Mouse (Mus musculus): ENCODE measurements around the gene Hebp1.

Gene Hebp1

GRCm38 (mm10) chr6:135162311-135162710 is 35.5 kb downstream of the Hebp1 start:
- no peak for DNase-seq (ENCODE audit: low spot score in 2 of 2)

GRCm38 (mm10) chr6:135161356-135161755 is 36.5 kb downstream of the Hebp1 start:
- DNase-seq (ENCODE audit: low spot score in 2 of 2), result no peak

DNA sequence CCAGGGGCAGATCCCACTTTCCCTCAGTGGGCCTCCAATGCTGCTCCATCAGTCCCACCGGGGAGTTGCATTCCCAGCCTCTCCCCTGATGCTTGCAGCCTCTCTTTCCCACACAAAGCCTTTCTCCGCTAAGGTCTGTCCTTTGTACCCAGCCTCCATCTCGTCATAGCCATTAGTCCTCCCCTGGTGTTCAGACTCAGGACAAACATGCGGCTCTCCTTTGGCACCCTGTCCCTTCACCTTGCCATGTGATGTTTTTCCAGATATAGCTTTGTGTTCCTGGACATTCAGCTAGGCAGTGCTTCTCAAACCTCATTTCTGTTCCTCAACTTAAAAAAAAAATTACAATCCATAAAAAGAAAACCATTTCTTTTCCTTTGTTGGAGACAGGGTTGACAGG is 39.3 kb downstream of the Hebp1 start:
- no peak for DNase-seq (ENCODE audit: low spot score in 2 of 2)

DNA sequence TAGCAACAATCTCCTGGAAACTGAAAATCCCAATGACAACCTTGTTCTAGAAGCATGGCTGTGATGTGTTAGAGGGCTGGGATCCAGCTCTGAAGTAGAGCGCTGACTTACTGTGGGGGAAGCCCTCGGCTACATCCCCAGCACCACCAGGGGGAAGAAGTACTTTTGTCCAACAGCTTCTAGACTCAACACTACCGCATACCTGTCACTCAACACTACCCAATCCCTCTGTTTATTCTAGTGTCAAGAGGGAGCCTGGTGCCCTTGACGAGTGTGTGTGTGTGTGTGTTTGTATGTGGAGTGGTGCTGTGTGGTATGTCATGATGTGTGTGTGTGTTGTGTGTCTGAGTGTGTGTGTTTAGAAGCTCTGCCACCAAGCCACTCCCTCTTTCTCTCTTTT is 40.3 kb downstream of the Hebp1 start:
- no peak for DNase-seq (ENCODE audit: low spot score in 2 of 2)

DNA sequence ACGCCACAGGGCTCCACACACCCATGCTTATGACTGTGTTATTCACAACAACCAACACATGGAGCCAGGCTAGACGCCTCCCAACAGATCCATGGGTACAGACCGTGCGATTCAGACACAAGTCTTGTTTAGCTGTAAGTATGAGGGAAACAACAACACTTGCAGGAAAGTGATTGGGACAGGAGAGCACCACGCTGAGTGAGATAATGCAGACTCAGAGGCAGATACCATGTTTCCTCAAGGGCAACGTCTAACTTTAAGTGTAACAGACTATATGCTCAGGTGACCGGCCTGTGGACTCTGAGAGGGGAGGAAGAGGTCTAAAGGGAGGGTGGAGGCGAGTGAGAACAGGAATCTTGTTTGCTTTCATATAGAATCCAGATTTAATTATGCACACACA is 41.2 kb downstream of the Hebp1 start:
- no peak for DNase-seq (ENCODE audit: low spot score in 2 of 2)

GRCm38 (mm10) chr6:135153719-135154118 is 44.1 kb downstream of the Hebp1 start:
- no peak for DNase-seq (ENCODE audit: low spot score in 2 of 2)

DNA sequence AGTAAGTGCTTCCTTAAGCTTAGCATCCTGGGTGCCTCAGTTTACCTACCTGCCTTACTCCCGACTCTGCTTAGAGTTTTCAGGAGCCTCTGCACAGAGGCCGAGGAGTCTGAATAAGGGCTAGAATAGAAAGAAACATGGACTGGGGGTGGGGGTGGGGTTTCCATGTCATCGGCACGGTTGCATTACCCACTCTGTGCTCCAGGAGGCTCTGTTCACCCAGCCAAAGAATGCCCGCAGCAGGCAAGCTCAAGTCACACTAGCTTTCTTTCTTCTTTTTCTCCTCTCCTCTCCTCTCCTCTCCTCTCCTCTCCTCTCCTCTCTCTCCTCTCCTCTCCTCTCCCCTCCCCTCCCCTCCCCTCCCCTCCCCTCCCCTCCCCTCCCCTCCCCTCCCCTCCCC is 47.5 kb downstream of the Hebp1 start:
- DNase-seq (ENCODE audit: low spot score in 2 of 2), result peak in 1 of 2 experiments; percentile 29

- no peak for DNase-seq (ENCODE audit: low spot score in 2 of 2)
Measured at GRCm38 (mm10) chr6:135149722-135150121, 48.1 kb downstream of the Hebp1 start.

GRCm38 (mm10) chr6:135149175-135149574 is 48.6 kb downstream of the Hebp1 start:
- DNase-seq (ENCODE audit: low spot score in 2 of 2), result no peak

- DNase-seq (ENCODE audit: low spot score in 2 of 2), result peak in 1 of 2 experiments; percentile 44
Measured at GRCm38 (mm10) chr6:135148506-135148905, 49.3 kb downstream of the Hebp1 start.

- DNase-seq (ENCODE audit: low spot score in 2 of 2), result no peak
Measured at GRCm38 (mm10) chr6:135145976-135146375, 51.8 kb downstream of the Hebp1 start.

- DNase-seq (ENCODE audit: low spot score in 2 of 2), result no peak
Measured at GRCm38 (mm10) chr6:135144516-135144915, 53.3 kb downstream of the Hebp1 start.

- DNase-seq (ENCODE audit: low spot score in 2 of 2), result no peak
Measured at GRCm38 (mm10) chr6:135143151-135143550, 54.7 kb downstream of the Hebp1 start.

DNA sequence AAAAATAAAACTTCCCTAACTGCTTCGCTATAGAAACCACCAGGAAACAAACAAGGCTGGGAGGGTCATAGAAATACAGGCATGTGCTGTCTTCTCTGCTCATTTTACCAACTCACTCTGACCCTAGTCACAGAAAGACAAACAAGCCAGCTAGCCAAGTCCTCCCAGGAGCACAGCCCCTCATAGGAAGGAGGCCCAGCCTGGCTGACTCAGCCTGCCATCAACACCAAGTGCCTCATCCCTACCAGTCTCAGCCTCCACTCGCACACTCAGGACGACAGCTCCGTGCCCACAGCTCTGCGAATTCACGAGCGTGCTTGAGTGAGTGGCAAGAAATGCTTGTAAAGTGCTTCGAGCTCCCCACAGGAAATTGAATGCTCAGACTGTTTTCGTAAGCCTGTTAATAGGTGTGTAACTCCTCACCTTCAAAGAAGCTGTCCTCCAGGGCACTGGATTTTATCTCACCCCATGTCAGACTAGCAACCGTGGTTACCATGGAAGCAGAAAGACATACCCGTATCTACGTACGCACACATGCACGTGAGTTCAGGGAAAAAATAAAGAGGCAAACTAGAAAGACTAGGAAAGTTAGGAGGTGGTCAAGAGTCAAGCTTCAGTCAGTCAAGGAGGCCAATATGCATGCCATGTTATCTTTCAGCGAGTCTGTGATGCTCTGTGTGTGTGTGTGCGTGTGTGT is 56.2 kb downstream of the Hebp1 start:
- DNase-seq (ENCODE audit: low spot score in 2 of 2), result no peak

GRCm38 (mm10) chr6:135138746-135139145 is 59.1 kb downstream of the Hebp1 start:
- DNase-seq (ENCODE audit: low spot score in 2 of 2), result no peak

GRCm38 (mm10) chr6:135138207-135138606 is 59.6 kb downstream of the Hebp1 start:
- no peak for DNase-seq (ENCODE audit: low spot score in 2 of 2)

- no peak for DNase-seq (ENCODE audit: low spot score in 2 of 2)
Measured at GRCm38 (mm10) chr6:135137736-135138135, 60.1 kb downstream of the Hebp1 start.

- DNase-seq (ENCODE audit: low spot score in 2 of 2), result no peak
Measured at GRCm38 (mm10) chr6:135136439-135137161, 61.2 kb downstream of the Hebp1 start.

DNA sequence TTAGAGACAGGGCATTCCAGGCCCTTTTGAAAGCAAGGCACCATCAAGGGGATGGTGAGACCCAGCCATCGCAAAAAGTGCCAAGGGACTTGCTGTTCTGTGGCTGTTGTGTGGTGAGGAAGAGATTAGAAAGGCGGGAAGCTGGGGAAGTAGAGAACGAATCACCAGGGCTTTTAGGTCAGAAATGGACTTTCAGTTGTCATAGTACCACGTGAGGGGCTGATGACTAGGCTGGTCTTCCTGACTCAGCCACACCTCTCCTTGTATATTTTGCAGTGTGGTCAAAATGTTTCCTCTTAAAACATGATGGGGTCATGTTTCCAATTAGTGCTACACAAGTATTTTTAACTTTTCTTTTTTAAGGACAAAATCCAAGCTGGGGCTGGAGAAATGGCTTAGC is 62.1 kb downstream of the Hebp1 start:
- no peak for DNase-seq (ENCODE audit: low spot score in 2 of 2)

- no peak for DNase-seq (ENCODE audit: low spot score in 2 of 2)
Measured at GRCm38 (mm10) chr6:135133486-135133885, 64.3 kb downstream of the Hebp1 start.

- DNase-seq (ENCODE audit: low spot score in 2 of 2), result no peak
Measured at GRCm38 (mm10) chr6:135133086-135133485, 64.7 kb downstream of the Hebp1 start.

- no peak for DNase-seq (ENCODE audit: low spot score in 2 of 2)
Measured at GRCm38 (mm10) chr6:135124755-135125380, 73.0 kb downstream of the Hebp1 start.

GRCm38 (mm10) chr6:135118183-135118582 is 79.6 kb downstream of the Hebp1 start, which contains the start of gene Gprc5d:
Gene Gprc5d (minus strand): TSS chr6:135118283.
- no peak for DNase-seq (ENCODE audit: low spot score in 2 of 2)
